Mouse (Mus musculus) cerebellum, postnatal 25 days (tissue): ENCODE results near the gene Calcrl.
"Not testable (repeated sequence)": the region's sequence is repeated elsewhere in the genome, so short reads cannot be mapped to it uniquely, and the experiment has no call there.

ENCODE experiments used
- DNase-seq, 2 experiments: peaks; one replicate each; pipeline ENCODE4 v3.0.0; 2021; ENCODE audit warnings: mixed read lengths in 2 of 2

Calcrl gene

DNA sequence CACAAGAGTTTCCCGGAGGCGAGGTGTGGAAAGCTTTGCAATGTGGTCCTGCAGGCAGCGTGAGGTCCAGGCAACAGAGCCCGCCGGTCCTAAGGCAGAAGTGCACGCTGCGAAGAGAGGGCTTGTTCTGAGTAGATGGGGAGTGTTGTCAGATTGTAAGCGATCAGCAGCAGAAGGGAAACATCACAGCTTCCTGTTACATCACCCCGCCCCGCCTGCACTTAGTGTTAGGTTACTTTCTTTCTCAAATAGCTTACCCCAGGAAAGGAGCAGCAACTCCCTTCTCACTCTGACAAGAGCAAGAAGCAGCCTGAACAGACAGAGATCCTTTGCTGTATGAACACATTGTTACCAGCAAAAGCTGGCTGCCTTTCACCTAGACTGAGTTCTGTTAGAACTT, at the start of gene Calcrl:
TSS of gene Calcrl (minus strand) at position 274 of the 400 bp plus-strand sequence.
- DNase-seq, result peak; percentile 24 to 28

DNA sequence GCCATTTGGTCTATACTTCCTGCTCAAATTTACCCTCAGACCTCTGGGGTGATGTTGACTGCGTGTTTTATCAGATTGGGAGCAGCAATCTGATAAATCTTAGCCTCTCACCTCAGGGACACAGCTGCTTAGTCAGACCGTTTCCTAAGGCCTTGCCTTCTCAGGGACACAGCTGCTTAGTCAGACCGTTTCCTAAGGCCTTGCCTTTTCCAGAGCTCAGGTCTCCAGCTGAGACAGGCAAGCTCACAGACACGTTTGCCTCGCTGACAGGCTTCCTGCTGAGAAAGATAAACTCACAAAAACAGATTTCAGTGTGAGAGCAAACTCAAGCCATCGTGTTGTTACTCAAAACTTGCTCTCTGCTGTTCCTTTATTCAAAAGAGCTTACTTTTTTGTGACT, 49.4 kb upstream of the Calcrl start:
- no peak for DNase-seq

DNA sequence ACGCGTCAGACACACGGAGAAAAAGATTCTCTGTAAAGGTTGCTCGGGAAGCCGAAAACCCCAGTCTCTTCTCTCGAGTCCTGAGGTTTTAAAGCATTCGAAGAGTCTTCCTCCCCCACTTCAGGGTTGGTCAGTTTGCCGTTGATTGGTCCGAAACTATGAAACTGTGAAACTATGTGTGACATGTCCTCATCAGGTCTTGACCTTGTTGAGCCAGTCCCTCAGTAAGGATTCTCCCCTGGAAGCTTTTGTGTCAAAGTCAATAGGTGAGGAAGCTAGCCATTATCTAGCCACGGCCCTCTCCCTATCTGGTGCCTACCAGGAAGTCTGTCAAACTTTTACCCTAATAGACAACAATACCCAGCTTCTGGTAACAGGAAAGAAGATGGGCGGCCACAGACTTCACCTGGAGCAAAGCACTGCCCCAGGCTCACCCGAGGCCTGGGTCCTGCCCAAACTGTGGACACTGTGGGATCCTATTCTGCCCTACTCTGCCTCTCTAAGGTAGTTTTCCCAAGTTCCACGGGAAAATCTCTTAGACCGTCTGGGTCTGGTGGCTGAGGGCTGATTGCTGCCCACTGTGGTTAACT, 48.8 kb upstream of the Calcrl start:
- no peak for DNase-seq

DNA sequence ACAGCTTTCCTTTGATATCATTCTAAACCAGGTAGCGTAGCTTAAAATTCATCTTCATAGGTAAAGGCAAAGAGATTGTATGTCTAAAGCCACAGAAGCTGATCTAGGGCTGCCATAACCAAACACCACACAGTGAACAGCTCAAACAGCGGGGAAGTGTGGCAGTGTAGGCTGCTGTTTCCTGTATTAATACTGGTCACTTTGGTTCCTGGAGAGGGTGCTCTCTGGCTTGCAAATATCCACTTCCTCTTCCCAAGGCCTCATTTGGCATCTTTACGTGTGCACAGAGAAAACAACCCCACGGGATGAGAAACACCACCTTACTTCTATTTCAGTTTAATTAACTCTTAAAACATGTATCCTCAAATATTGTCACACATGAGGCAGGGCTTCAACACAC, 42.2 kb upstream of the Calcrl start:
- DNase-seq, result no peak

DNA sequence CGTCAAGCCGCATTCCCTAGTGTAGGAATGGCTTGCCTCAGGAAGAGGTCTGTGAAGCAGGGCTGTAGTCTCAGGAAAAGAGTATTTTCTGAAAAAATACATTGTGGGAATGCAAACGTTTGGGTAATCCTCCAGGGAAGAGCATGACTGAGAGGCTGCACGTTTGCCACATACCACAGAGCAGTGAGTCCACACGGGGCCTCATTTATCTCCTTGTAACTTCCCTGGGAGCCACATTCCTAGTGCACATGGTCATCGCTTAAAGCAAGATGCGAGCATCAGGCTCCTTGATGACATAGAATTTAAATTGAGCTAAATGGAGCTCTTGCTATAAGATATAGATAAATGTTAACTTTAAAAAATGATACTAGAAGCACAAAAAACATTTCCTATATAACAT, 39.7 kb upstream of the Calcrl start:
- DNase-seq, result no peak

DNA sequence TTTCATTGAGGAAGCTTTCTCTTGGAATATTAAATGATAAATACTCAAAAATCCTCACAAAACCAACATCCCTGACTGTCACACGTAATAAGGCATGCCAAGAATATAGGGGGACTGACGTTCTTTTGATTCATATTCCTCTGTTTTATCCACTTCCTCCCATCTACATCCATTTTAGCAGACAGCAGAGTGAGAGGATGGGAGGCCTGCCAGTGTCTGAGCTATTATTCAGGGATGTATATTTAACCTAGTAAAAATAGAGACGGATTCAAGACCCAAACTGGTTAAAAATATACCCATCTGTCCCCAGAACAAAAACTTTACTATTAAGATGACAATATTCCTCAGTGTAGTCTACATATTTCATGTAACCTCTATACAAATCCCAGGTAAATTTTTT, 37.2 kb upstream of the Calcrl start:
- DNase-seq, result no peak

DNA sequence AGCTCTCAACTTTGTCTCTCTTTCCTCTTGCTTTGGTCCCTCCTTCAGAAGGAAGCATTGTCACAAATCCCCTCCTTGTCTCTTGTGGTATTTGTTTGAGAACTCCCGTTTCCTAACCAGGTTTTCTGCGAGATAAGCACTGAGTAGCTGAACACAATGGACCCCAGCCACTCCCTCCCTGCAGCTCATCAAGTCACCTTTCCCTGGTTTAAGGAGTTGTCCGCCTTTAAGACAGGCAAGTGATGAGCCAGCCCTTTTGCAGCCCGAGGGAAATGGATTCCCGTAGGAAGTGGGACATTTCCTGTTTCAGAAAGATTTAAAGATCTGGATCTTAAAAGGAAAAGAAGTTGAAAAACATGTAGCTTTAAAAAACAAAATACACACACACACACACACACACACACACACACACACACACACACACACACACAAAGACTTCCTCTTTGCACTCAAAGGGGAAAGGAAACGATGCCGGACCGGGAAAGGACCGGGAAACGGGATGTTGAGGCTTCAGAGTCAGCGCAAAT, 34.5 kb upstream of the Calcrl start:
- DNase-seq, result no peak

DNA sequence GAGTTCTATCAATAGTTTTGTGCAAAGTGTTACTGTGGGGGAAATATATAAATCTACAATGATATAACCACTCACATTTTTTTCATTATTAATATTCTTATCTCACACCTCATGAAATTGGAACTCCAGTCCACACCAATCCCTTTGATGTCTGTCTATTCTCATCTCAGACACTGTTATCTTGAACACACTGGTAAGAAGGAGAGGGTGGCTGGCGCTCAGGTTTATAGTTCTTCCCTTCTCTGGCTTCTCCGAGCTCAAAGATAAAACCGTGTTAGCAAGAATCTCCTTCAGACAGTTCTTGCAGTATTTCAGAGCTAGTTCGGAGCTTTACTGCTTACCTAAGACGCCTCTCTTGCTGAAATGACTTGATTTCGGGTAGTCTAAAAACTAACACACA, 32.0 kb upstream of the Calcrl start:
- DNase-seq, result no peak

DNA sequence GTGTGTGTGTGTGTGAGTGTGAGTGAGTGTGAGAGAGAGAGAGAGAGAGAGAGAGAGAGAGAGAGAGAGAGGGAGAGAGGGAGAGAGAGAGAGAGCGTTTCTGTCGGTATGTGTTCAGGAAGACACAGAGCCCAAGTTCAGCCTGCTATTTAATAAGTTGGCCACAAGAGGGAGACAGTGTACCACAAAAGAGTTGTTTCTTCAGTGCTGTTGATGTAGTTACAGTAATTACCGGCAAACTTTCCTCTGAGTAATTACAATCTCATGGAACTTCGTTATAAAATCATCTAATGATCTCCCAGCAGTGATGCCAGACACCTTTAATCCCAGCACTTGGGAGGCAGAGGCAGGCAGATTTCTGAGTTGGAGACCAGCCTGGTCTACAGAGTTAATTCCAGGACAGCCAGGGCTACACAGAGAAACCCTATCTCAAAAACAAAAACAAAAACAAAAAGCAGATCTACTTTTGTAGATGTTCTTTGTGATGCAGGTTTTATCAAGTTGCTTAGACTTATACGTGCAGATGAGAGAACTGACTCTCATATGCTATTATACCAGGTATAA, 30.1 kb upstream of the Calcrl start:
- peak; percentile 20 to 53 for DNase-seq

DNA sequence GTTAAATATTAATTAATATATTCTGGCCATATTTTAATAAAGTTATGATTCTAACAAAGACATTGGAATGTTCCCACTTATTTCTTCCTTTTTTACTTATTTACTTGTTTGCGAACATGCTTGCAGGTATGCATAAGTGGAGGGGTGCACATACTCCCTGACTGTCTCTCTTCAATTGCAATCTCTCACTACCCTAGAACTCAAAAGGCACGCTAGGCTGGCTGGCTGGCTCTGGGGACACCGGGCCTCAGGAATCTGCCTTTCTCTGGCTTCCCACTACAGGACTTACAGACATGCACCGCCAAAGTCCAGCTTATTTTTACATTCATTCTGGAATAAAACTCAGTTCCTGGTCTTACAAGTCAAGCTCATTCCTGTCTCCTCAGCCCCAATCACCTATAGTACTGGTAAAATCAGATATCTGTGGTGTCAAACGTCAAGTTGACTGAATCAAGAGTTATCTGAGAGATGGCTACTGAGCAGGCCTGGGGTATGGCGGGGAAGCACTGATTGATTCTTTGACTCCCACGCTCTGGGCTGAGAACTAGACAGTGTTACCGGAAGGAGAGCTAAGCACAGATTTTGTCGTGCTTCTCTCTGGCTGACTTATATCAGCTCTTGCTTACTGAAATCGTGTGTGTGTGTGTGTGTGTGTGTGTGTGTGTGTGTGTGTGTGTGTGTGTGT, 29.5 kb upstream of the Calcrl start:
- no peak for DNase-seq

DNA sequence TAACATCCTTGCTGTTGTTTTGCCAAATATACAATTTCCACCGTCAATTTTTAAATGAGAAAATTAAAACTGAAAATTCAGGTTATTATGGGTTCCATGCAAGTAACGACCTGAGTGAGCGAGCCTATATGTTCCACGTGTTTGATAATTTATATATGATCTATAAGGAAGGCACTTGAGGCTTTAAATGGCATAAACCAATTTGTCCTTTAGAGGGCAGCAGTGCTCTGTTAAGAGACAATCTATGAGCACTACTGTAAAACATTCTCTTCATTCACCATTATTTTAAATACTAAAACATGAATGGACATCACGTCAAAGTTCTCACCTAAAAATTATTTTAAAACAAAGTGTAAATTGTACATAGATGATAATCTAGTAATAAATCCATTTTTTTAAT, 28.8 kb upstream of the Calcrl start:
- peak in 1 of 2 experiments; percentile 8 for DNase-seq

DNA sequence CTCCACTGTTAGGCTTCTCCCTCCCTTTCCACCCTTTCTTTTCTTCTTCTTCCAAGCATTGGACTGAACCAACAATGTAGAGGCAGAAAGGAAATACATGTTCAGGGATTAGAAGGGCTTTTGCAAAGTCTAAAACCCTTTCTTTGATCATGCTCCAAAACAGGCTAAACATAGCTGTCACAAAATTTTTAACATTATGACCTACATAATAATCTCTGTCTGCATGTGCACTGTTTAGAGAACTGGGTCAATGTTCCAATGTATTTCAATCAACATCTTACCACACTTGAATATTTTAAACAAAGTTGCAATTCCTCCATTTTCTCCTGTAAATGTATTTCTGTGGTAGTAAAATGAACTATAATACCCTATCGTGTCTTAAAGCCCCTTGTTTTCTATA, 20.3 kb upstream of the Calcrl start:
- DNase-seq, result no peak

DNA sequence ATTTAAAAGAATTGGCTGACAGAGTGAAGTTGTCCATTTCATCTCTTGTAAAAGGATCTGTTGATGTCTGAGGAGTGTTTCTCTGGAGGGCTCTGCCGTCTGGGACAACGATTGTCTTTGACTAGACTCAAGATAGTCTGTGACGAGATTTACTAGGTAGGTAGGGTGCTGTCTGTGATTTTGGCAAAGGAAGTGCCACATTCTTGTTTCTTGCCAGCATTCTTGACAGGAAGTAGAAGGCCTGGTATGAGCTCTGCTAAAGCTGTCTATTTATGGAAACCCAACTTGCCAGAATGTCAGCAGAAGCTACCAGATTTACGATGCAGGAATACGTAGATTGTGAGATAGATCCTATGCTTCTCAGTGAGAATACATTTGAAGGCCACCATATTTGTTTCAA, 16.7 kb upstream of the Calcrl start:
- DNase-seq, result no peak

DNA sequence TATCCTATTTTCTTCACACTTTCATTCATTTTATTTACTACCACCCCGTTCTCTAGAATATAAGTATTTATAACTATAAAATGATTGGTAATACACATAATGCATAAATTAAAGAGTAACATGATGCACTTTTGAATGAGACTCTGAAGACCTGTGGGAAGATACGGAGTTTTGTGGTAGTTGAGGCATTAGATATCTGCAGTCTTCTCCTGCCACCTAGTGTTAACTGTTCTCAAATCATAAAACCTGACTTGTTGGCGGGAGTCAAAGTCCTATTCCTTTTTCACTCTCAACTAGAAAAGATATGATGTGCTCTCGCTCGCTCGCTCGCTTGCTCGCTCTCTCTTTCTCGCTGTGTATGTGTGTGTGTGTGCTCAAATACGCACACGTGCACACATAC, 4.5 kb upstream of the Calcrl start:
- DNase-seq, result peak in 1 of 2 experiments; percentile 6

DNA sequence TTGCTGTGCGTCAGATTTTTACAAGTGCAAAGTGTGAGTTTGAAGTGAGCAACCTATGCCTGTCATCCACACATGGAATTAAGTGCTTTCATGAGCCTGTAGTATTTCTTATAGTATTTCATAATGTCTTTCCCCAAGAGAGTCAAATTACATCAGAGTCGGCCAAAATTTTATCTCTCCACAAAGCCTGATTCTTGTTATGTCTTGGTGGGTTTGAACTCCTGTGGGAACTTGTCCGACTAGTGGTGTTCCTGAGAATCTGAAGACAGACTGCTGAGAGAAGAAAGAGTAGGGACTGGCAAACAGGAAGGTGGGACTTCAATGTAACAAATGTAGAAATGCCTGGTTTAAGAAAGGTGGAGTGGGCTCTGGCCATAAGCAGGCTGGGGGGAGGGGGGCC, 3.6 kb upstream of the Calcrl start:
- no peak for DNase-seq

DNA sequence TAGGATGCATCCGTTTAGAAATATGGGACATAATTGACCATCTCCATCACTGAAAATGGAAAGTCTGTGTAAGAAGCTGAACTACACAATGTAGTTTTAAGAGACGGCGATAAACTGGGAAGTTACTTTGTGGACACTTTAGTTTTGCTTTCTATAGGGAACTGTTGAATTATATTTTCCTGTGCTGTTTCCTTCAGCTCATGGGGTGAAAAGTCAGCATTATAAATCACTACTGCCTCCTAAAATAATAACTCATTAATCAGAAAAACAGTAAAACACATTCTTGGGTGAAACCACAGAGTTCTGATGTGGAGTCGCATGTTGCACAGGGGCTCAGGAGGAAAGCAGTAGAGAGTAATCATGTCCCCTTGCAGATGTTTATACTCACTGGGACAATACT, 1.3 kb upstream of the Calcrl start:
- DNase-seq, result no peak

DNA sequence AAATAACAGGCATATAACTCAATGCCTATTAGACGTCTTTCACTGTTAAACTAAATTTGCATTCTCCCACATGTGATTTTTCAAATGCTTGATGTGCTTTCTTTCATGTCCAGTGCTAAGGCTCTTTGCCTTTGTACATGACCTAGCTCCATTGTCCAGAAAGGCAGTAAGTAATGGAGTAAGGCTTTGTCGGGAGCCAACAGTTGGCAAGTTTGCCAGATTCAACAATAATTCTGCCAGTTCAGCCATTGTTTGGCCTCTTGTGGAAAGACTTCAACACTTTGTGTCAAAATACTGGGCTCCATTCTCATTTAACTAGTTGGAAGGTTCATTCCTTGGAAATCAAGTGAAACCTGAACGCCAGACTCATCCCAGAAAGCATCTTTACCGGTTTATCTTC, 8.7 kb downstream of the Calcrl start:
- no peak for DNase-seq

DNA sequence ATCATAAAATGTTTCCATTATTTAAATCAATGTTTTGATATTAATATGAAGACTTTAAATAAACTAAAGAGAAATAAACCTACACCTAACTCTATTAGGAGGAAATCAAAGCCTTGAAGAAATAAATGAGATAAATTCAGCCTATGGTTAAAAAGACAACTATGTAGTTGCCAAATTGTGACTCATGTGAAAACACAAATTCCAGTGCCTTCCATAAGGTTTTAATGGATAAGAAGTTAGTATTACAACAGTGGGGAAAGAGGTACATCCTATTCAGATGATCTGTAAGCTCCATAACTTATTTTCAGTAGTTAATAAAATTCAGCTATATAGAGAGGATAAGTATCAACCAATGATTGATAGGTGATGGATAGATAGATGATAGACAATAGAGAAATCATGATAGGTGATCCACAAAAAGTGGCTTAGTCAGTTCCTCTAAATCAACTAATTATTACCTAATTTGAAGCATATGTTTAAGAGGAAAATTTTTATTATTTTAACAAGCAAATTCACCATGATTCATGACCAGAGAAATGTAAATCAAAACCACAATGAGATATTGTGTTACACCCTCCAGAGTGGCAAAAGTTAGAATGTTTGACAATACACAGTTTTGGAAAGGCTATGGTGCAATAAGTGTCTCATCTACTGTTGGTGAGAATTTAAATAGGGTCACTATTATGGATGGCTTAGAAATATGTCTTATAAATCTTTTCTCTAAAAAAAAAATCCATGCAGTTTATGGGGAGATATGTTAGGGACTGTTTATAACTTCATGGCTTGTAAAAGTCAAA, 15.2 kb downstream of the Calcrl start:
- no peak for DNase-seq

DNA sequence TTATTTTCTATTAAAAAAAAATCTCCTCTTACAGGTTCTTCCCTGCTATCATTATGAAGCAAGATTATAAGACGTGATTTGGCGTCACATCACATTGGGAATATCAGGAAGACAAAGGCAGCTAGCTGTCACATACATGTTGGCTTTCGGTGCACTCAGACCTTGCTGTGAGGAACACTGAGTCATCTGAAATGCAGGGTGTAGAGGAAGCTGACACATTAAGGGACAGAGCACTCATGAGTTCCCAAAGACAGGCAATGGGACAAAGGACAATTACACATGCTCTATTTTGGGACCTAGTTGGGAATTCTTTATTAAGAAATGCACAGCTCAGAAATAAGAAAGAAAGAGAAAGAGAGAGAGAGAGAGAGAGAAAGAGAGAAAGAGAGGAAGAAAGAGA, 20.4 kb downstream of the Calcrl start:
- DNase-seq, result no peak

DNA sequence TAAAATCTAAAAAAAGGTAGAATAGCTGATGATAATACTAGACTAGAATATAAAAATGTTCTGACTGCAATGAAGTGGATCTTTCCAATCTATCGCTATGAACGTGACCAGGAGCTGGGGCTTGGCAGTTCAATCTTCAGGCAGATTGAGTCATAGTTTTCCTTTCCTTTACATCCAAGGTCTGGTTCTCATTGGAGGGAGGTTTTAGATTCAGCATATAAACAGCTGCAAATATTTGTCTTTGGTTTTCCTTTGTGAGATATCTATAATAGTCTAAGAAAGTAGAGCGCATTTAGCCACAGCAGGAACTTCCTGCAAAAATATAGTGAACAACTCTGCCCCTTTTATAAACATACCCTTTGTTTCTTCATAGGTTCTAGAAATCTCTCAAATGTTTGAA, 22.5 kb downstream of the Calcrl start:
- DNase-seq, result no peak

DNA sequence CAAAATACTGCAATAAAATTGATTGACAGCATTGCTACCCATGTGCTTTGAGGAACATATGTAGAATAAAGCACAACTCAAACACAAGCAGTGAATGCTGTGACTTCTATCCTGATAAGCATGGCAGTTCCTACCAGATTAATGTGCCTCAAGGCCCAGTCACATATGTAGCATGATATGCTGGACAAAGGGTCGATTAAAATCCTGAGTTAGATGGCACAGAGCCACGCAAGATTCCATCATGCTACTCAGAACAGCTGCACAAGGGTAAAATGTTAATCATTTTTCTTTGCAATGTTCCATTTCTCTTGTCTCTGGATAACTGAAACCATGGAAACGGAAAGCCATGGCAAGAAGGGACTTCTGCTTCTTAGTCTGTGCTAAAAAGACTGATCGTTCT, 28.7 kb downstream of the Calcrl start:
- no peak for DNase-seq

DNA sequence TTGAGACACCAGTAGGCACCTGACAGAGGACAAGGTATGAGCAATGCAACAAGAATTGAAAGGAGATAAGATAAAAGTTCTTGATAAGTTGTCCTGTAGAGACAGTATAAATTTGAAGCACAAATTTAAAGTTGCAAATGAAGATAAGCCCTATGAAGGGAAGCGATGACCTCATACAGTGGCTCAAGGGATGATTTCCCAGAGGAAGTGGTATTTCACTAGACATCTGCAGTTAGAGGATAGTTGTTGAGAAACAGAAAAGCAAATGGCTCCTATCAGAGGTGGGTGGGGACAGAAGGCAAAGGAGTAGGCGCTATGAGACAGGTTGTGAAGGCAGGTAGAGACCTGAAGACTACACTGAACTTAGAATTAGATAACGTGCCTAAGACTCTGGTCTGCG, 32.0 kb downstream of the Calcrl start:
- no peak for DNase-seq

DNA sequence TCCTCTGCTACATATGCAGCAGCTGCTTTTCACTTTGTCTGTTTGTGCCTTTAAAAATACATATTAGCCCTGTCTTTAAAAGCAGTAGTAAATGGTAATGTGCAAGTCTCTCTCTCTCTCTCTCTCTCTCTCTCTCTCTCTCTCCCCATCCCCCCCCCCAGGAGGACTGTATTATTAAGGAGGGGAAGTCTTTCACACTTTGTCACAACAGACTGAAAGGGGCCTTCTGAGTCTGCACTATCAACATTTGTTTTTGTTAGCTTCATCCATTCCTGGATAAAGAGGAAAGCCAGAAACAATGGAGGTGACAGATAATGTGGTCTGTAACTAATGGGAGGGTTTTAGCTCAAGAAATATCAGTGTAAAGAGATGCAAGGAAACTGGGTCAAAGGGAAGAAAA, 36.1 kb downstream of the Calcrl start:
- no peak for DNase-seq

DNA sequence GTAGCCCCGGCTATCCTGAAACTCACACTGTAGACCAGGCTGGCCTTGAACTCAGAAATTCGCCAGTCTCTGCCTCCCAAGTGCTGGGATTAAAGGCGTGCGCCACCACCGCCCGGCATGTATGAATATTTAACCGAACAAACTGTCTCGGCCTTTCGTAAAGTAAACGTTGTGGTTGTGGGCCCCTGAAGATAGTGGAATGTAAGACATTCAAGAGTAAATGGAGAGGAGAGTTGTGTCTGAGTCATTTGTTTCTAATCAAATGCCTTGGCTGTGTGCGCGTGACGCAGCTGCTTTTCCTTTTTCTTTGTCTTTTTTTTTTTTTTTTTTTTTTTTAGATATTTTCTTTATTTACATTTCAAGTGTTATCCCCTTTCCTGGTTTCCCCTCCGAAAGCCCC, 36.7 kb downstream of the Calcrl start:
- DNase-seq, result not testable (repeated sequence)
